Mouse (Mus musculus) hindbrain, postnatal 0 days (tissue): ENCODE measurements around the gene Lrrc4c. TPM values are rescaled to one million over a fixed set of nuclear protein-coding genes. Genes with fewer than 3 reads are reported as not detected.

Source experiments
- ATAC-seq: fragments of 200-750 bp; cut with Nextera tagmentation; 2 replicates; pipeline ENCODE4 v1.8.0; 2017; ENCODE audit warnings: mild to moderate bottlenecking, moderate TSS enrichment, moderate library complexity
- DNase-seq: peaks from one replicate; pipeline ENCODE4 v3.0.0-alpha.2; 2015; ENCODE audit warnings: low spot score
- H3K27ac ChIP-seq: fragments of 300-500 bp; sonication (generic); 2 replicates; pipeline ENCODE4 v1.5.1; 2014; ENCODE audit warnings: mild to moderate bottlenecking
- H3K27me3 ChIP-seq: fragments of 300-500 bp; sonication (generic); 2 replicates; pipeline ENCODE4 v1.6.1; 2014; ENCODE audit warnings: low read length, mixed read lengths; ENCODE audit not compliant: insufficient read depth
- H3K36me3 ChIP-seq: fragments of 300-500 bp; sonication (generic); 2 replicates; pipeline ENCODE4 v1.6.1; 2014; ENCODE audit warnings: low read length, mixed read lengths; ENCODE audit not compliant: insufficient read depth
- H3K4me1 ChIP-seq: fragments of 300-500 bp; sonication (generic); 2 replicates; pipeline ENCODE4 v1.6.1; 2014; ENCODE audit warnings: antibody characterized with exemption, low read length, mixed read lengths; ENCODE audit not compliant: insufficient read depth
- H3K4me2 ChIP-seq: fragments of 300-500 bp; sonication (generic); 2 replicates; pipeline ENCODE4 v1.6.1; 2014; ENCODE audit warnings: low read depth, mild to moderate bottlenecking, low read length, moderate library complexity, mixed read lengths
- H3K4me3 ChIP-seq: fragments of 300-500 bp; sonication (generic); 2 replicates; pipeline ENCODE4 v1.5.1; 2014; ENCODE audit warnings: low read length
- H3K9ac ChIP-seq: fragments of 300-500 bp; sonication (generic); replicated peaks from 2 replicates; pipeline ENCODE4 v1.6.1; 2014; ENCODE audit warnings: mild to moderate bottlenecking, low read length, moderate library complexity, mixed read lengths
- H3K9me3 ChIP-seq: fragments of 300-500 bp; sonication (generic); 2 replicates; pipeline ENCODE4 v1.6.1; 2016; ENCODE audit warnings: low read length, mixed read lengths
- CTCF ChIP-seq: IDR thresholded peaks from 2 replicates; pipeline ENCODE4 v1.5.1; 2016; ENCODE audit warnings: antibody characterized with exemption, control low read depth, low read depth
- WGBS: fragments of 180-500 bp; shearing (Covaris S2); extraction: QIAGEN DNeasy Blood & Tissue Kit; methylation state at CpG from one replicate; pipeline ENCODE4 v1.1.7; 2014; 5-methylcytosine and 5-hydroxymethylcytosine counted together
- polyA plus RNA-seq: library from polyadenylated mRNA; unstranded; fragments of >200 nt; fragmentation: Nextera tagmentation; extraction: Ambion mirVana; gene quantifications from 2 replicates; pipeline ENCODE4 v1.2.1, GENCODE M21; 2015
- total RNA-seq: library from RNA; depleted of rRNA; stranded (reverse); fragments of >200 nt; gene quantifications from 2 replicates; pipeline ENCODE4 v1.2.3, GENCODE M21; 2014; rRNA removed

Lrrc4c gene
- total RNA-seq (48.7 and 52.0 TPM in 2 replicates), polyA plus RNA-seq (39.0 and 41.5 TPM in 2 replicates)

DNA sequence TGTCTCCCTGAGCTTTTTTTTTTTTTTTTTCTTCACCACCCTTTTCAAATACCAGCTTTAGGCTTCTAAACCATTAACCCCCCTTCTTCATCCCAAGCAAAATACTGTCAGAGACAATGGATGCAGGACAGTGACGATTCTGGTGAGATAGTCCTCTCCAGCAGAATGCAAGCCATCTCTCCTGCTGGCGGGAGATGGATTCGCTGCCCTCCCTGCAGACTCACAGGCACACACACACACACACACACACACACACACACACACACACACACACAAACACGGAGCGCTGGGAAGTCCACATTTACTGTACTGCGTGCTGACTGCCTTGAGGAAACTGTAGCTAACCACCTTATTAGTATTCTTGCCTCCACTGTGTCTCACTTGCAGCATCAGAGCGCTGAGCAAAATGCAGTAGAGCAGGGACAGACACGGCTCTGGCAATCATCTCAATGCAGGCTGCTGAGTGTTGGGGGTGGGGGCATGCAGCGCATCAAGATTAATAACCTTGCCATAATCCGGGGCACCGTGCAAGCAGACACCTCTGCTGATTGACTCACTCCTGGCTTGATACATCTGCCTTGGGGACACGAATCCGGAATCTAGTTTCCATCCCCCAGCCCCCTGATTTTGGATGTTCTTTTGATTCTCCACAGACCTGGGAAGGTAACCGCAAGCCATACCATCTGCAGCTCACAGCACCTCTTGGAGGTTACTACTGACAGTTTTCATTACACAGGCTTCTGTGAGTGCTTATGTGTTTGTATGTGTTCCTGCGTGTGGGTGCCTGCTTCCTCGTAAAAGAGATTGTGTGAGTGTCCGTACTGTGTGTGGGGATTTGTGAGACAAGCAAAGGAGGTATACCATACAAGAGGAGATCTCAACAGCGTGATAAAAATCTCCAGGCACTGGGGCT, at the start of gene Lrrc4c:
Gene Lrrc4c, plus strand, starts transcription at position 783 of the 913 bp plus-strand sequence.
- Histone ChIP-seq H3K4me1 (0 out of 2 replicates have a peak, but pooled peaks cover 5% of the 10 kb centered on the region), H3K9me3 (no peaks in the 10 kb centered on the region), H3K9ac (peak within 1 kb of the TSS; percentile 58), H3K27me3 (no peaks in the 10 kb centered on the region), H3K4me2 (peak within 1 kb of the TSS; percentile 63), H3K36me3 (no peaks in the 10 kb centered on the region), H3K4me3 (peak within 1 kb of the TSS; percentile 46), H3K27ac (peak within 1 kb of the TSS; percentile 89)
- DNase-seq (peak; percentile 70), ATAC-seq (peak; percentile 88)
- 3% methylated on average over 18 of the region's 18 CpGs for WGBS
- TF ChIP-seq CTCF, result peak; percentile 54

DNA sequence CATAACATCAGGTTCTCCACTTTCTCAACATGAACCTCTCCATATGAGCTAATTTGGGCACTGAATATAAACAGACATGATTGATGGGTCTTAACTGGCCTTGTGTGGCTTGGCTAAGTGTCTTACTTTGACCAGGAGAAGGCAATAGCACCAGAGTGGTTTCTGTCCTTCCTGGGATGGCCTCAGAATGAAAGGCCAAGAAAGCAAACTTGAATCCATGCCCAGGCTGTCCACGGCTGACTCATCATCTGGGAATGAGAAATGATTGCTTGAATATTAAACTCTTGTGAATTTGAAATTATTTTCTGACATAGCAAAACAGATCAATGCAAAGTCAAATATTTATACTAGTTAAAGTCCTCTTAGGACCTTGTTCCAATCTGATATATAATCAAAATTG, 42.9 kb upstream of the Lrrc4c start:
- Histone ChIP-seq H3K4me1 (no peaks in the 10 kb centered on the region), H3K4me2 (no peak overlapping the region), H3K27me3 (no peaks in the 10 kb centered on the region), H3K9ac (no peak overlapping the region), H3K27ac (no peak overlapping the region), H3K9me3 (no peaks in the 10 kb centered on the region), H3K36me3 (no peaks in the 10 kb centered on the region), H3K4me3 (no peak overlapping the region)
- DNase-seq, result no peak
- WGBS, result 93% methylated on average over 1 of the region's 1 CpGs
- no peak for TF ChIP-seq CTCF
- no peak for ATAC-seq

DNA sequence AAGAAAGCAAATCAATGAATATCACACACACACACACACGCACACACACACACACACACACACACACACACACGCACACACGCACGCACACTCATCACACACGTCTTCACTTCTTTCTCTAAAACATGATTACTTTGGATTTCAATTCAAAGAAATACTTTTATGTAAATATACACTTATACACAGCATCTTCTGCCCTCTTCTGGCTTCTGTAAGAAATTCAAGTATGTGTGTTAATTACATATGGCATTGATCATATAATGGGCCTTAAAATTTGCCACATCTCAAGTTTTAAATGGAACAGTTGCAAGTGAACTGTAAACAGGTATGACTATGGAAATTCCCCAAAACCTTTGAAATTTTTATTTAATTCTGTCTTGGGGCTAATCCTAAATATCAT, 35.0 kb upstream of the Lrrc4c start:
- no peaks in the 10 kb centered on the region for H3K4me1 ChIP-seq
- no peak overlapping the region for H3K4me2 ChIP-seq
- no peaks in the 10 kb centered on the region for H3K27me3 ChIP-seq
- H3K9ac ChIP-seq, result no peak overlapping the region
- H3K9me3 ChIP-seq, result no peaks in the 10 kb centered on the region
- DNase-seq (peak; percentile 43), ATAC-seq (no peak)
- no peak overlapping the region for H3K4me3 ChIP-seq
- peak; percentile 38 for TF ChIP-seq CTCF
- no peak overlapping the region for H3K27ac ChIP-seq
- H3K36me3 ChIP-seq, result no peaks in the 10 kb centered on the region
- WGBS, result 68% methylated on average over 5 of the region's 5 CpGs

DNA sequence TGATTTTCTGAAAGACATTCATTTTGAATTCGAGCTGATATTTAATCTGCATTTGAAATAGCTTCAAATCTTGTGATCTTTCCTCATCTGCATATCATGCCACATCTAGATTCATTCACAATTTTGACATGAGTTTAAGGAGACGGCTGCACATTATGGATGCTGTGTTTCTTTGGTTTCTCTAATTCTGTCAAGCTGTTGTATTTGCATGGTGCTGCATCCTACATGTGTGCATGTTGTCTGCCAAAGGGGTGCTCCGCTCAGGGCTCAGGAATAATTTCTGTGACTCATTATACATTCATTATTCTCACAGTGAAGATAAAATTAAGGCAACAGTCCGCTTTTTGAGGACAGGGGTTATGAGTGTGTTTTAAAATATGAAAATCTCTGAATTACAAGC, 30.5 kb upstream of the Lrrc4c start:
- no peak overlapping the region for H3K27ac ChIP-seq
- H3K9ac ChIP-seq, result no peak overlapping the region
- DNase-seq (no peak), ATAC-seq (no peak)
- H3K36me3 ChIP-seq, result no peaks in the 10 kb centered on the region
- no peaks in the 10 kb centered on the region for H3K9me3 ChIP-seq
- no peak overlapping the region for H3K4me3 ChIP-seq
- 59% methylated on average over 4 of the region's 4 CpGs for WGBS
- no peaks in the 10 kb centered on the region for H3K4me1 ChIP-seq
- H3K27me3 ChIP-seq, result no peaks in the 10 kb centered on the region
- H3K4me2 ChIP-seq, result no peak overlapping the region
- no peak for TF ChIP-seq CTCF

DNA sequence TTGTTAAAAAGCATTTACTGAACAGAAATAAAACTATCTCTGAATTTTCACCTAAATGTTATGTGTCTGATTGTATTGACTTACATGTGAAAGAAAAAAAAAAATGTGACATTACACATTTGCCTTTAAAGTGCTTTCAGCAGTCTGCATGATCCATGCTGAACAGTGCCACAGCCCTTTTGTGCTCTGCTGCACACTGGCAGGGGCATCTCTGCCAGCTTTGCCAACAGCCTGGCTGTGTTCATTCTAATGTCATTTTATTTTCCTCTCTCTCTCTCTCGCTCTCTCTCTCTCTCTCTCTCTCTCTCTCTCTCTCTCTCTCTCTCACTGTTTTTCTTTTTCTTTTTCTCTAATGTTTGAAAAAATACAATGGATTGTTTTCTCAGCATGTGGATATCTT, 27.4 kb upstream of the Lrrc4c start:
- H3K27ac ChIP-seq, result no peak overlapping the region
- no peak for TF ChIP-seq CTCF
- H3K9me3 ChIP-seq, result no peaks in the 10 kb centered on the region
- no peak overlapping the region for H3K9ac ChIP-seq
- no peak overlapping the region for H3K4me3 ChIP-seq
- no CpG with 5 or more reads among the region's 1 CpGs for whole genome bisulfite sequencing
- no peaks in the 10 kb centered on the region for H3K36me3 ChIP-seq
- DNase-seq (peak; percentile 34), ATAC-seq (no peak)
- H3K27me3 ChIP-seq, result no peaks in the 10 kb centered on the region
- H3K4me2 ChIP-seq, result no peak overlapping the region
- H3K4me1 ChIP-seq, result no peaks in the 10 kb centered on the region

DNA sequence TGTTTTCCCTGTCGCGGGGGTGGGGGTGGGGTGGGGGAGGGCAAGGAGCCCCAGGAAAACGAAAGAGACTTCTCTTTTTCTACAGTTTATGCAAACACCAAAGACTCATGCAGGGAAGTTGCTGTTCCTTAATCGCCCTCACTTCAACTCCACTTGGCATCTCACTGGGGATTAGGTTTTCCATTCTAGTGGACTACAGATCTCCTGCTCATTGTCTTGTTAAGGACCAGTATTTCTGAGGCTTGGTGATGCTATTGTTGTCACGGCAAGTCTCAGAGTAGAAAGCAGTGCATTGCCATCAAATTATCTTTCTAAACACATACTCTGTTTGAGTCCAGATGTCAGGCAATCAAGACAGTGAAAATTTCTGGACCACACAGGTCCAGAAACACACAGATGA, 2.9 kb upstream of the Lrrc4c start:
- no peaks in the 10 kb centered on the region for H3K4me1 ChIP-seq
- WGBS, result 15% methylated on average over 5 of the region's 5 CpGs
- DNase-seq (no peak), ATAC-seq (no peak)
- H3K4me2 ChIP-seq, result no peak overlapping the region
- H3K27ac ChIP-seq, result no peak overlapping the region
- no peaks in the 10 kb centered on the region for H3K36me3 ChIP-seq
- no peak overlapping the region for H3K9ac ChIP-seq
- no peak for TF ChIP-seq CTCF
- H3K9me3 ChIP-seq, result no peaks in the 10 kb centered on the region
- no peaks in the 10 kb centered on the region for H3K27me3 ChIP-seq
- no peak overlapping the region for H3K4me3 ChIP-seq

DNA sequence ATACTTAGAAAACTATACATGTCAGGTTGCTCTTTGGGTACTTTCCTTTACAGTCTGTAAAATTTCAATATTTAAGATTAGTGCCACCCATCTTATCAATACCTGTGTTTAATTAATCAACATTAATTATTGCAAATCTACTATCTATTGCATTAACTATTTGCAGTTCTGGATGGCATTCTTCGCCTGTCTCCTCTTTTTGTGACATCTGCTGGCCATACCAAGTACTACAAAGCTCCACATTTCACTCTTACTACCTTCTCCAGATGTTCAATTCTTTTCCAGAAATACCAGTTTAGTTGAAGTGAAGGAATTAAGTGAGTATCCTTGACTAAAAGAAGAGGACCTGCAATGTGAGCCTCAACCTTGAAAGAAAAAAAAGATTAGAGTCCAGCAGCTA, 1.4 kb upstream of the Lrrc4c start:
- DNase-seq (peak; percentile 56), ATAC-seq (no peak)
- no peak overlapping the region for H3K9ac ChIP-seq
- 31% methylated on average over 1 of the region's 1 CpGs for WGBS
- no peak overlapping the region for H3K4me2 ChIP-seq
- H3K36me3 ChIP-seq, result no peaks in the 10 kb centered on the region
- no peak overlapping the region for H3K4me3 ChIP-seq
- H3K4me1 ChIP-seq, result 0 out of 2 replicates have a peak, but pooled peaks cover 4% of the 10 kb centered on the region
- H3K9me3 ChIP-seq, result no peaks in the 10 kb centered on the region
- no peaks in the 10 kb centered on the region for H3K27me3 ChIP-seq
- no peak overlapping the region for H3K27ac ChIP-seq
- peak; percentile 67 for TF ChIP-seq CTCF
